Mouse (Mus musculus) neural tube, embryonic 15.5 days (tissue): ENCODE results near the gene Irf2bpl. TPM values are rescaled to one million over a fixed set of nuclear protein-coding genes. Genes with fewer than 3 reads are reported as not detected.

Experiments used
- ATAC-seq: fragments of 200-750 bp; cut with Nextera tagmentation; 2 replicates; pipeline ENCODE4 v1.8.0; 2017; ENCODE audit warnings: mild to moderate bottlenecking, moderate TSS enrichment, moderate library complexity; ENCODE audit not compliant: low FRiP score
- H3K27ac ChIP-seq: fragments of 300-500 bp; sonication (generic); replicated peaks from 2 replicates; pipeline ENCODE4 v1.5.1; 2015; ENCODE audit warnings: mild to moderate bottlenecking, inconsistent platforms
- H3K27me3 ChIP-seq: fragments of 300-500 bp; sonication (generic); replicated peaks from 2 replicates; pipeline ENCODE4 v1.6.1; 2015; ENCODE audit warnings: inconsistent platforms
- H3K36me3 ChIP-seq: fragments of 300-500 bp; sonication (generic); 2 replicates; pipeline ENCODE4 v1.6.1; 2015; ENCODE audit warnings: inconsistent platforms
- H3K4me1 ChIP-seq: fragments of 300-500 bp; sonication (generic); 2 replicates; pipeline ENCODE4 v1.6.1; 2015; ENCODE audit warnings: inconsistent platforms
- H3K4me2 ChIP-seq: fragments of 300-500 bp; sonication (generic); 2 replicates; pipeline ENCODE4 v1.6.1; 2015; ENCODE audit warnings: inconsistent platforms, mild to moderate bottlenecking, moderate library complexity
- H3K4me3 ChIP-seq: fragments of 300-500 bp; sonication (generic); replicated peaks from 2 replicates; pipeline ENCODE4 v1.5.1; 2015; ENCODE audit warnings: mild to moderate bottlenecking, inconsistent platforms
- H3K9ac ChIP-seq: fragments of 300-500 bp; sonication (generic); replicated peaks from 2 replicates; pipeline ENCODE4 v1.6.1; 2015; ENCODE audit warnings: mild to moderate bottlenecking, inconsistent platforms
- H3K9me3 ChIP-seq: fragments of 300-500 bp; sonication (generic); replicated peaks from 2 replicates; pipeline ENCODE4 v1.6.1; 2016; ENCODE audit warnings: inconsistent platforms
- WGBS: fragments of 180-500 bp; shearing (Covaris S2); methylation state at CpG from one replicate; pipeline ENCODE4 v1.1.7; 2015; ENCODE audit warnings: mixed read lengths; 5-methylcytosine and 5-hydroxymethylcytosine counted together
- polyA plus RNA-seq: library from polyadenylated mRNA; unstranded; fragments of >200 nt; fragmentation: Nextera tagmentation; extraction: Ambion mirVana; gene quantifications from 2 replicates; pipeline ENCODE4 v1.2.1, GENCODE M21; 2015

Gene Irf2bpl
- polyA plus RNA-seq, 1 experiment from 2014 or later, result 69.9 TPM

GRCm38 (mm10) chr12:86896921-86897512 lies 12.4 kb upstream of the Irf2bpl start:
- Histone ChIP-seq H3K4me2 (peak overlapping the region; percentile 66), H3K36me3 (no peaks in the 10 kb centered on the region), H3K27ac (peak overlapping the region; percentile 99), H3K27me3 (no peaks in the 10 kb centered on the region), H3K9me3 (no peaks in the 10 kb centered on the region), H3K9ac (peak overlapping the region; percentile 42), H3K4me1 (peaks cover 79% of the 10 kb centered on the region), H3K4me3 (peak overlapping the region; percentile 17)
- WGBS, result 14% methylated on average over 7 of the region's 7 CpGs
- no peak for ATAC-seq

- Histone ChIP-seq H3K4me3 (peak overlapping the region; percentile 17), H3K9me3 (no peaks in the 10 kb centered on the region), H3K36me3 (no peaks in the 10 kb centered on the region), H3K9ac (peak overlapping the region; percentile 42), H3K27me3 (no peaks in the 10 kb centered on the region), H3K4me2 (peak overlapping the region; percentile 66), H3K27ac (peak overlapping the region; percentile 99), H3K4me1 (peaks cover 84% of the 10 kb centered on the region)
- ATAC-seq, result no peak
- 14% methylated on average over 7 of the region's 7 CpGs for WGBS
These were observed 11.9 kb upstream of the Irf2bpl start for GRCm38 (mm10) chr12:86896441-86896890.

- Histone ChIP-seq H3K4me2 (peak overlapping the region; percentile 66), H3K9ac (peak overlapping the region; percentile 56), H3K4me1 (peaks cover 90% of the 10 kb centered on the region), H3K27me3 (no peaks in the 10 kb centered on the region), H3K27ac (peak overlapping the region; percentile 99), H3K4me3 (peak overlapping the region; percentile 32), H3K36me3 (no peaks in the 10 kb centered on the region), H3K9me3 (no peaks in the 10 kb centered on the region)
- 40% methylated on average over 4 of the region's 4 CpGs for WGBS
- ATAC-seq, result no peak
These were observed 11.3 kb upstream of the Irf2bpl start for GRCm38 (mm10) chr12:86895703-86896409.

GRCm38 (mm10) chr12:86894841-86895428 lies 10.3 kb upstream of the Irf2bpl start:
- no peaks in the 10 kb centered on the region for H3K36me3 ChIP-seq
- no peaks in the 10 kb centered on the region for H3K27me3 ChIP-seq
- peak overlapping the region; percentile 32 for H3K4me3 ChIP-seq
- peaks cover 93% of the 10 kb centered on the region for H3K4me1 ChIP-seq
- peak overlapping the region; percentile 66 for H3K4me2 ChIP-seq
- no peaks in the 10 kb centered on the region for H3K9me3 ChIP-seq
- peak; percentile 36 for ATAC-seq
- H3K27ac ChIP-seq, result peak overlapping the region; percentile 99
- under 1% methylated on average over 12 of the region's 12 CpGs for WGBS
- peak overlapping the region; percentile 56 for H3K9ac ChIP-seq

- WGBS, result under 1% methylated on average over 22 of the region's 26 CpGs
These were observed 9.7 kb upstream of the Irf2bpl start for GRCm38 (mm10) chr12:86894184-86894839.

GRCm38 (mm10) chr12:86893326-86894183 lies 9.0 kb upstream of the Irf2bpl start:
- Histone ChIP-seq H3K27me3 (no peaks in the 10 kb centered on the region), H3K27ac (peak overlapping the region; percentile 99), H3K4me1 (peaks cover 95% of the 10 kb centered on the region), H3K4me3 (peak overlapping the region; percentile 31), H3K9me3 (no peaks in the 10 kb centered on the region), H3K9ac (peak overlapping the region; percentile 44), H3K4me2 (peak overlapping the region; percentile 66), H3K36me3 (no peaks in the 10 kb centered on the region)
- under 1% methylated on average over 20 of the region's 20 CpGs for WGBS
- ATAC-seq, result peak; percentile 17; the same call in 1 of the 2 replicates

More at GRCm38 (mm10) chr12:86894184-86894839, 9.7 kb upstream of the Irf2bpl start:
- Histone ChIP-seq H3K4me3 (peak overlapping the region; percentile 32), H3K36me3 (no peaks in the 10 kb centered on the region), H3K27ac (peak overlapping the region; percentile 99), H3K4me2 (peak overlapping the region; percentile 66), H3K9me3 (no peaks in the 10 kb centered on the region), H3K9ac (peak overlapping the region; percentile 56), H3K4me1 (peaks cover 93% of the 10 kb centered on the region), H3K27me3 (no peaks in the 10 kb centered on the region)
- peak; percentile 91 for ATAC-seq

- Histone ChIP-seq H3K9ac (peak overlapping the region; percentile 44; the same call in 1 of the 2 replicates), H3K4me1 (peaks cover 95% of the 10 kb centered on the region), H3K27ac (peak overlapping the region; percentile 99), H3K36me3 (no peaks in the 10 kb centered on the region), H3K9me3 (no peaks in the 10 kb centered on the region), H3K4me2 (peak overlapping the region; percentile 66), H3K27me3 (no peaks in the 10 kb centered on the region), H3K4me3 (no peak overlapping the region)
- 2% methylated on average over 18 of the region's 18 CpGs for WGBS
- no peak for ATAC-seq
These were observed 8.2 kb upstream of the Irf2bpl start for GRCm38 (mm10) chr12:86892711-86893311.

- Histone ChIP-seq H3K27ac (peak overlapping the region; percentile 99), H3K36me3 (no peaks in the 10 kb centered on the region), H3K9ac (peak overlapping the region; percentile 44), H3K4me3 (peak overlapping the region; percentile 23), H3K4me2 (peak overlapping the region; percentile 66), H3K4me1 (peaks cover 89% of the 10 kb centered on the region), H3K27me3 (no peaks in the 10 kb centered on the region), H3K9me3 (no peaks in the 10 kb centered on the region)
- WGBS, result under 1% methylated on average over 37 of the region's 37 CpGs
- no peak for ATAC-seq
These were observed 7.4 kb upstream of the Irf2bpl start for GRCm38 (mm10) chr12:86891786-86892702.

- Histone ChIP-seq H3K9ac (peak overlapping the region; percentile 44), H3K9me3 (no peaks in the 10 kb centered on the region), H3K4me3 (peak overlapping the region; percentile 23), H3K36me3 (no peaks in the 10 kb centered on the region), H3K27ac (peak overlapping the region; percentile 99), H3K27me3 (no peaks in the 10 kb centered on the region), H3K4me1 (peaks cover 89% of the 10 kb centered on the region), H3K4me2 (peak overlapping the region; percentile 66)
- no peak for ATAC-seq
- WGBS, result 4% methylated on average over 11 of the region's 11 CpGs
These were observed 6.8 kb upstream of the Irf2bpl start for GRCm38 (mm10) chr12:86891454-86891785.

- H3K36me3 ChIP-seq, result no peaks in the 10 kb centered on the region
- H3K4me3 ChIP-seq, result no peak overlapping the region
- 21% methylated on average over 8 of the region's 8 CpGs for WGBS
- peak overlapping the region; percentile 66 for H3K4me2 ChIP-seq
- peaks cover 89% of the 10 kb centered on the region for H3K4me1 ChIP-seq
- peak overlapping the region; percentile 36 for H3K9ac ChIP-seq
- no peak for ATAC-seq
- H3K27me3 ChIP-seq, result no peaks in the 10 kb centered on the region
- H3K9me3 ChIP-seq, result no peaks in the 10 kb centered on the region
- peak overlapping the region; percentile 99 for H3K27ac ChIP-seq
These were observed 6.3 kb upstream of the Irf2bpl start for GRCm38 (mm10) chr12:86890796-86891301.
